In genomic region chr11:70015677-70016076, GRCm38 (mm10) we compare ENCODE assay signal across 8 mouse cellular contexts. TPM values are rescaled to one million over a fixed set of nuclear protein-coding genes. Genes with fewer than 3 reads are reported as not detected.
DNase-seq lines count a peak whose midpoint lies in the region; ATAC-seq lines count a peak whose summit lies in the region.

No protein-coding gene starts in this region.

- H3K36me3 ChIP-seq in heart, embryonic 13.5 days, result peaks cover 36% of the 10 kb centered on the region
- H3K36me3 ChIP-seq in forebrain, embryonic 16.5 days (ENCODE audit: control insufficient read depth, insufficient read depth), result peaks cover 11% of the 10 kb centered on the region
- H3K36me3 ChIP-seq in liver, embryonic 15.5 days (replicated peaks), result peaks cover 29% of the 10 kb centered on the region

- DNase-seq in heart, adult 9 months (ENCODE audit: low spot score in 2 of 2), result no peak
- peak; percentile 42 for DNase-seq in 416B (ENCODE audit: low read depth)
- no peak for DNase-seq in right cerebral cortex, postnatal 14 days
- no peak for DNase-seq in embryo, embryonic 11 days
- DNase-seq in embryo, embryonic 10.5 days (ENCODE audit: low spot score), result no peak

- no peaks in the 10 kb centered on the region for H3K27me3 ChIP-seq in heart, embryonic 13.5 days (replicated peaks)
- H3K27me3 ChIP-seq in forebrain, embryonic 16.5 days (replicated peaks; ENCODE audit: control insufficient read depth, insufficient read depth, low read length), result no peaks in the 10 kb centered on the region
- H3K27me3 ChIP-seq in liver, embryonic 15.5 days, result no peaks in the 10 kb centered on the region

- peaks cover 59% of the 10 kb centered on the region for H3K4me1 ChIP-seq in heart, embryonic 13.5 days
- H3K4me1 ChIP-seq in forebrain, embryonic 16.5 days (replicated peaks; ENCODE audit: control insufficient read depth, insufficient read depth, low read length), result peaks cover 45% of the 10 kb centered on the region
- H3K4me1 ChIP-seq in liver, embryonic 15.5 days (replicated peaks), result peaks cover 57% of the 10 kb centered on the region

- H3K9me3 ChIP-seq in heart, embryonic 13.5 days, result no peaks in the 10 kb centered on the region
- no peaks in the 10 kb centered on the region for H3K9me3 ChIP-seq in forebrain, embryonic 16.5 days (ENCODE audit: control insufficient read depth, low read length)
- H3K9me3 ChIP-seq in liver, embryonic 15.5 days (replicated peaks), result no peaks in the 10 kb centered on the region

- H3K9ac ChIP-seq in heart, embryonic 13.5 days, result no peak overlapping the region
- H3K9ac ChIP-seq in forebrain, embryonic 16.5 days (replicated peaks; ENCODE audit: low read depth, low read length), result no peak overlapping the region
- H3K9ac ChIP-seq in liver, embryonic 15.5 days, result 0 out of 2 replicates have a peak overlapping the region, but pooled peaks have one; percentile 75

- ATAC-seq in heart, embryonic 13.5 days (ENCODE audit: extremely low read depth, insufficient number of reproducible peaks, low FRiP score, low TSS enrichment), result no peak
- ATAC-seq in forebrain, embryonic 16.5 days, result no peak
- ATAC-seq in liver, embryonic 15.5 days (ENCODE audit: insufficient read depth), result no peak

- H3K4me2 ChIP-seq in heart, embryonic 13.5 days, result peak overlapping the region; percentile 80
- peak overlapping the region; percentile 80 for H3K4me2 ChIP-seq in forebrain, embryonic 16.5 days (ENCODE audit: low read length)
- H3K4me2 ChIP-seq in liver, embryonic 15.5 days, result peak overlapping the region; percentile 88

- H3K27ac ChIP-seq in heart, embryonic 13.5 days (replicated peaks), result no peak overlapping the region
- no peak overlapping the region for H3K27ac ChIP-seq in forebrain, embryonic 16.5 days (ENCODE audit: low read length)
- H3K27ac ChIP-seq in liver, embryonic 15.5 days (replicated peaks), result no peak overlapping the region

- peak overlapping the region; percentile 69 for H3K4me3 ChIP-seq in heart, embryonic 13.5 days
- H3K4me3 ChIP-seq in forebrain, embryonic 16.5 days (replicated peaks; ENCODE audit: low read length), result no peak overlapping the region; the same call in 1 of the 2 replicates
- H3K4me3 ChIP-seq in liver, embryonic 15.5 days (replicated peaks), result peak overlapping the region; percentile 73

- 55% methylated on average over 6 of the region's 6 CpGs for WGBS in heart, embryonic 13.5 days
- WGBS in forebrain, embryonic 16.5 days, result 73% methylated on average over 6 of the region's 6 CpGs
- 57% methylated on average over 6 of the region's 6 CpGs for WGBS in liver, embryonic 15.5 days (ENCODE audit: insufficient replicate concordance)

RNA-seq across cellular contexts. Expression of gene Acadvl, which starts 0.5 kb away (rescaled TPM):
- 131 and 140 TPM in 2 replicates for polyA plus RNA-seq in heart, embryonic 13.5 days (2015; fragmentation: Nextera tagmentation; extraction: Ambion mirVana)
- polyA plus RNA-seq in forebrain, embryonic 16.5 days (2015; fragmentation: Nextera tagmentation; extraction: Ambion mirVana), result 60.2 and 60.6 TPM in 2 replicates
- polyA plus RNA-seq in liver, embryonic 15.5 days (2015; fragmentation: Nextera tagmentation; extraction: Ambion mirVana), result 111 and 124 TPM in 2 replicates

RNA-seq across cellular contexts. Expression of gene Dlg4, which starts 1.1 kb away (rescaled TPM):
- polyA plus RNA-seq in heart, embryonic 13.5 days (2015; fragmentation: Nextera tagmentation; extraction: Ambion mirVana), result 4.7 and 5.1 TPM in 2 replicates
- 25.6 and 32.7 TPM in 2 replicates for polyA plus RNA-seq in forebrain, embryonic 16.5 days (2015; fragmentation: Nextera tagmentation; extraction: Ambion mirVana)
- polyA plus RNA-seq in liver, embryonic 15.5 days (2015; fragmentation: Nextera tagmentation; extraction: Ambion mirVana), result 0.63 and 0.93 TPM in 2 replicates

RNA-seq across cellular contexts. Expression of gene Dvl2, which starts 15.3 kb away (rescaled TPM):
- polyA plus RNA-seq in heart, embryonic 13.5 days (2015; fragmentation: Nextera tagmentation; extraction: Ambion mirVana), result 20.7 and 22.0 TPM in 2 replicates
- 34.6 and 34.7 TPM in 2 replicates for polyA plus RNA-seq in forebrain, embryonic 16.5 days (2015; fragmentation: Nextera tagmentation; extraction: Ambion mirVana)
- polyA plus RNA-seq in liver, embryonic 15.5 days (2015; fragmentation: Nextera tagmentation; extraction: Ambion mirVana), result 5.3 and 5.5 TPM in 2 replicates

RNA-seq across cellular contexts. Expression of gene Phf23, which starts 20.1 kb away (rescaled TPM):
- polyA plus RNA-seq in heart, embryonic 13.5 days (2015; fragmentation: Nextera tagmentation; extraction: Ambion mirVana), result 43.8 and 47.9 TPM in 2 replicates
- polyA plus RNA-seq in forebrain, embryonic 16.5 days (2015; fragmentation: Nextera tagmentation; extraction: Ambion mirVana), result 63.7 and 66.8 TPM in 2 replicates
- polyA plus RNA-seq in liver, embryonic 15.5 days (2015; fragmentation: Nextera tagmentation; extraction: Ambion mirVana), result 23.1 and 24.0 TPM in 2 replicates

RNA-seq across cellular contexts. Expression of gene Gabarap, which starts 24.7 kb away (rescaled TPM):
- polyA plus RNA-seq in heart, embryonic 13.5 days (2015; fragmentation: Nextera tagmentation; extraction: Ambion mirVana), result 456 and 466 TPM in 2 replicates
- polyA plus RNA-seq in forebrain, embryonic 16.5 days (2015; fragmentation: Nextera tagmentation; extraction: Ambion mirVana), result 563 and 565 TPM in 2 replicates
- polyA plus RNA-seq in liver, embryonic 15.5 days (2015; fragmentation: Nextera tagmentation; extraction: Ambion mirVana), result 252 and 262 TPM in 2 replicates
